Mouse (Mus musculus) left cerebral cortex, adult 6 months (tissue): ENCODE data around the gene Awat2. TPM values are rescaled to one million over a fixed set of nuclear protein-coding genes. Genes with fewer than 3 reads are reported as not detected.

Experiments used
- long read RNA-seq, 2 experiments: library from polyadenylated mRNA; unstranded; transcript quantifications; one replicate each; pipeline ENCODE4 v2.0.0; 2019 to 2020
- polyA plus RNA-seq: library from polyadenylated mRNA; unstranded; fragments of <200 nt; fragmentation: Nextera tagmentation; gene quantifications from 2 replicates; pipeline ENCODE4 v1.2.3, GENCODE M21; 2021

The Awat2 gene
- polyA plus RNA-seq: 0.11 and 0.20 TPM in 2 replicates
- long read RNA-seq, experiment 1, partial matches to known transcripts: 0 of 1 reads
- long read RNA-seq, experiment 1, other reads (novel, unspliced or antisense): 1 of 1 reads
- long read RNA-seq, experiment 2, partial matches to known transcripts: 1 of 2 reads
- long read RNA-seq, experiment 2, other reads (novel, unspliced or antisense): 1 of 2 reads

DNA sequence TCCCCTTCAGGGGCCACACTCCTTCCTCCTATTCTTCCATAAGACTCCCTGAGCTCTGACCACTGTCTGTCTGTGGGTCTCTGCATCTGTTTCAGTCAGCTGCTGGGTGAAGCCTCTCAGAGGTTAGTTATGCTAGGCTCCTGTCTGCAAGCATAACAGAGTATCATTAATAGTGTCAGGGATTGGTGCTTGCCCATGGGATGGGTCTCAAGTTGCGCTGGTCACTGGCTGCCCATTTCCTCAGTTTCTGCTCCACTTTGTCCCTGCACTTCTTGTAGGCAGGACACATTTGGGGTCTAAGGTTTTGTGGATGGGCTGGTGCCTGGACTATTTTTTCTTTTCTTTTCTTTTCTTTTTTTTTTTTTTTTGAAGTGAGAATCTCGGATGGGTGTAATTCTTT is at the start of gene Awat2:
Awat2 (minus strand) TSS at position 101 of the 400 bp plus-strand sequence.

DNA sequence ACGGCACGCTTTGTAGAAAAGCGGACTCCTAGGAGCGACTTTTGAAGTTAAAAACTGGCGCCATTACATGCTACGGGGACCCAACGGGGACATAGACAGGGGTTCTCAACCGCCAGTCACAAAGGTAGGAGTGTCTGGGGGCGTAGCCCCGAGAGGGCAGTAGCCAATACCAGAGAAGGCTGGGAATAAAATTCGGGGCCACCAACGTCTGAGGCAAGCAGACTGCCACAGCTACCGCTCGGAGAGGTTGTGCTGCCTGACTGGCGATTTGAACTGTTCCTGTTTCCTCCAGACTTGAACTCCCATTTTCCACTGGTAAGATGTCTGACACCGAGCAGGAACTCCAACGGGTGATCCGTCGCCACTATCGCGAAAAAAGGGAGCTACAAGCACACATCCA is 13.8 kb downstream of the Awat2 start, which contains the start of gene Otud6a:
Otud6a (plus strand) TSS at position 321 of the 400 bp plus-strand sequence.

Other genes with a start within 250 kb of the Awat2 start
- not detected in 2 replicates for gene Otud6a, start 13.7 kb downstream of the Awat2 start, polyA plus RNA-seq
- 33.6 and 47.2 TPM in 2 replicates for gene Igbp1, start 51.6 kb upstream of the Awat2 start, polyA plus RNA-seq
- 0.06 TPM in 1 of 2 replicates, not detected in the other for gene Dgat2l6, start 82.1 kb upstream of the Awat2 start, polyA plus RNA-seq
- not detected in 2 replicates for gene Awat1, start 129.5 kb upstream of the Awat2 start, polyA plus RNA-seq
- not detected in 2 replicates for gene P2ry4, start 152.2 kb upstream of the Awat2 start, polyA plus RNA-seq
- gene Arr3, start 162.8 kb upstream of the Awat2 start, polyA plus RNA-seq: 0.59 and 0.87 TPM in 2 replicates
- 0.33 and 0.36 TPM in 2 replicates for gene Kif4, start 183.0 kb upstream of the Awat2 start, polyA plus RNA-seq
- gene Pdzd11, start 183.9 kb upstream of the Awat2 start, polyA plus RNA-seq: 91.5 and 102 TPM in 2 replicates